Mouse (Mus musculus) bone marrow macrophage, adult 2 months (primary cell): ENCODE measurements at regions not wholly inside any gene's neighbourhood (a gene's known extent, or its start where the extent isn't known, plus 50 kb on each side); places are given as distances from the start of the nearest gene placed in this dataset.

Experiments
- H3K27ac ChIP-seq: 2 replicates; pipeline ENCODE4 v1.5.1; 2012; ENCODE audit warnings: low read depth, low read length; ENCODE audit not compliant: insufficient read depth
- H3K4me1 ChIP-seq: 2 replicates; pipeline ENCODE4 v1.6.1; 2012; ENCODE audit warnings: low read length; ENCODE audit not compliant: control insufficient read depth, insufficient read depth
- H3K4me3 ChIP-seq: 2 replicates; pipeline ENCODE4 v1.5.1; 2012; ENCODE audit warnings: mild to moderate bottlenecking, low read length, moderate library complexity; ENCODE audit not compliant: insufficient read depth
- CTCF ChIP-seq: IDR thresholded peaks from 2 replicates; pipeline ENCODE4 v1.5.1; 2012; ENCODE audit warnings: low read depth, mild to moderate bottlenecking, low read length, moderate library complexity
- POLR2A ChIP-seq: IDR thresholded peaks from 2 replicates; pipeline ENCODE4 v1.6.1; 2012; ENCODE audit warnings: mild to moderate bottlenecking, low read depth, low read length, borderline replicate concordance

- no peak overlapping the region for H3K4me3 ChIP-seq
- H3K4me1 ChIP-seq = no peaks in the 10 kb centered on the region
- TF ChIP-seq CTCF (no peak), POLR2A (no peak)
- H3K27ac ChIP-seq = no peak overlapping the region
Measured at GRCm38 (mm10) chr13:84054956-84055355, 167.1 kb upstream of the Tmem161b start.

GRCm38 (mm10) chr13:84055576-84055975 lies 166.5 kb upstream of the Tmem161b start:
- TF ChIP-seq CTCF (no peak), POLR2A (no peak)

GRCm38 (mm10) chr13:84056451-84056850 lies 165.6 kb upstream of the Tmem161b start:
- no peak for TF ChIP-seq POLR2A
- no peak for TF ChIP-seq CTCF
- H3K4me3 ChIP-seq = no peak overlapping the region
- H3K27ac ChIP-seq = no peak overlapping the region
- H3K4me1 ChIP-seq = no peaks in the 10 kb centered on the region

More at GRCm38 (mm10) chr13:84055576-84055975, 166.5 kb upstream of the Tmem161b start:
- Histone ChIP-seq H3K27ac (no peak overlapping the region), H3K4me3 (no peak overlapping the region), H3K4me1 (no peaks in the 10 kb centered on the region)

- no peak for TF ChIP-seq POLR2A
- no peak overlapping the region for H3K4me3 ChIP-seq
- no peak overlapping the region for H3K27ac ChIP-seq
- no peaks in the 10 kb centered on the region for H3K4me1 ChIP-seq
Measured at GRCm38 (mm10) chr13:84056998-84057397, 165.1 kb upstream of the Tmem161b start.

- Histone ChIP-seq H3K27ac (no peak overlapping the region), H3K4me1 (no peaks in the 10 kb centered on the region), H3K4me3 (no peak overlapping the region)
- TF ChIP-seq CTCF (no peak), POLR2A (no peak)
Measured at GRCm38 (mm10) chr13:84057456-84057855, 164.6 kb upstream of the Tmem161b start.

GRCm38 (mm10) chr13:84058251-84058650 lies 163.8 kb upstream of the Tmem161b start:
- H3K4me3 ChIP-seq = no peak overlapping the region
- no peak for TF ChIP-seq CTCF
- TF ChIP-seq POLR2A = no peak
- no peak overlapping the region for H3K27ac ChIP-seq
- no peaks in the 10 kb centered on the region for H3K4me1 ChIP-seq

- H3K27ac ChIP-seq = no peak overlapping the region
- TF ChIP-seq CTCF (no peak), POLR2A (no peak)
- H3K4me1 ChIP-seq = no peaks in the 10 kb centered on the region
- no peak overlapping the region for H3K4me3 ChIP-seq
Measured at GRCm38 (mm10) chr13:84059031-84059651, 163.0 kb upstream of the Tmem161b start.

GRCm38 (mm10) chr13:84059661-84060452 lies 162.2 kb upstream of the Tmem161b start:
- Histone ChIP-seq H3K27ac (no peak overlapping the region), H3K4me1 (no peaks in the 10 kb centered on the region), H3K4me3 (no peak overlapping the region)
- TF ChIP-seq POLR2A (no peak), CTCF (no peak)

GRCm38 (mm10) chr13:84060453-84060834 lies 161.7 kb upstream of the Tmem161b start:
- TF ChIP-seq CTCF = no peak
- no peak for TF ChIP-seq POLR2A
- H3K4me1 ChIP-seq = no peaks in the 10 kb centered on the region
- H3K4me3 ChIP-seq = no peak overlapping the region
- no peak overlapping the region for H3K27ac ChIP-seq

GRCm38 (mm10) chr13:84060906-84061305 lies 161.2 kb upstream of the Tmem161b start:
- Histone ChIP-seq H3K4me1 (no peaks in the 10 kb centered on the region), H3K27ac (no peak overlapping the region), H3K4me3 (no peak overlapping the region)
- TF ChIP-seq POLR2A (no peak), CTCF (no peak)
